Mouse (Mus musculus): Measurements from ENCODE around the gene Pgm5. TPM values are rescaled to one million over a fixed set of nuclear protein-coding genes. Genes with fewer than 3 reads are reported as not detected.

Gene Pgm5
- polyA plus RNA-seq, 1 experiment from 2014 or later = 0.13 TPM

- Histone ChIP-seq H3K4me1 (replicated peaks) (peaks cover 19% of the 10 kb centered on the region), H3K27me3 (ENCODE audit: insufficient read depth, poor library complexity, severe bottlenecking) (no peaks in the 10 kb centered on the region), H3K4me3 (no peak overlapping the region), H3K36me3 (no peaks in the 10 kb centered on the region), H3K27ac (no peak overlapping the region), H3K9me3 (no peaks in the 10 kb centered on the region)
- 80% methylated on average over 8 of the region's 8 CpGs for WGBS
- DNase-seq (ENCODE audit: low spot score) = no peak
These were observed 211.2 kb downstream of the Pgm5 start for GRCm38 (mm10) chr19:24650428-24650827.

- 83% methylated on average over 8 of the region's 8 CpGs for WGBS
These were observed 213.6 kb downstream of the Pgm5 start for GRCm38 (mm10) chr19:24648016-24648415.

GRCm38 (mm10) chr19:24646162-24646829, 215.4 kb downstream of the Pgm5 start:
- 86% methylated on average over 8 of the region's 8 CpGs for WGBS
- Histone ChIP-seq H3K9me3 (no peaks in the 10 kb centered on the region), H3K36me3 (no peaks in the 10 kb centered on the region), H3K27me3 (ENCODE audit: insufficient read depth, poor library complexity, severe bottlenecking) (no peaks in the 10 kb centered on the region), H3K27ac (no peak overlapping the region), H3K4me3 (no peak overlapping the region), H3K4me1 (replicated peaks) (no peaks in the 10 kb centered on the region)
- DNase-seq (ENCODE audit: low spot score) = no peak

More at GRCm38 (mm10) chr19:24648016-24648415, 213.6 kb downstream of the Pgm5 start:
- peaks cover 8% of the 10 kb centered on the region; the same call in 1 of the 2 replicates for H3K4me1 ChIP-seq (replicated peaks)
- DNase-seq (ENCODE audit: low spot score) = no peak
- no peaks in the 10 kb centered on the region for H3K36me3 ChIP-seq
- no peaks in the 10 kb centered on the region for H3K27me3 ChIP-seq (ENCODE audit: insufficient read depth, poor library complexity, severe bottlenecking)
- H3K27ac ChIP-seq = no peak overlapping the region
- H3K9me3 ChIP-seq = no peaks in the 10 kb centered on the region
- no peak overlapping the region for H3K4me3 ChIP-seq

GRCm38 (mm10) chr19:24644971-24645370, 216.7 kb downstream of the Pgm5 start:
- WGBS = 68% methylated on average over 10 of the region's 10 CpGs
- Histone ChIP-seq H3K4me3 (no peak overlapping the region), H3K27me3 (ENCODE audit: insufficient read depth, poor library complexity, severe bottlenecking) (no peaks in the 10 kb centered on the region), H3K4me1 (replicated peaks) (no peaks in the 10 kb centered on the region), H3K9me3 (no peaks in the 10 kb centered on the region), H3K36me3 (no peaks in the 10 kb centered on the region), H3K27ac (no peak overlapping the region)
- no peak for DNase-seq (ENCODE audit: low spot score)

GRCm38 (mm10) chr19:24640982-24641381, 220.7 kb downstream of the Pgm5 start:
- DNase-seq (ENCODE audit: low spot score) = no peak
- Histone ChIP-seq H3K27ac (no peak overlapping the region), H3K4me1 (replicated peaks) (no peaks in the 10 kb centered on the region), H3K36me3 (no peaks in the 10 kb centered on the region), H3K4me3 (no peak overlapping the region), H3K9me3 (no peaks in the 10 kb centered on the region), H3K27me3 (ENCODE audit: insufficient read depth, poor library complexity, severe bottlenecking) (no peaks in the 10 kb centered on the region)
- 92% methylated on average over 6 of the region's 6 CpGs for WGBS

- no peaks in the 10 kb centered on the region for H3K4me1 ChIP-seq (replicated peaks)
- H3K9me3 ChIP-seq = no peaks in the 10 kb centered on the region
- DNase-seq (ENCODE audit: low spot score) = no peak
- H3K4me3 ChIP-seq = no peak overlapping the region
- no peaks in the 10 kb centered on the region for H3K36me3 ChIP-seq
- WGBS = 90% methylated on average over 6 of the region's 6 CpGs
- no peaks in the 10 kb centered on the region for H3K27me3 ChIP-seq (ENCODE audit: insufficient read depth, poor library complexity, severe bottlenecking)
- no peak overlapping the region for H3K27ac ChIP-seq
These were observed 223.7 kb downstream of the Pgm5 start for GRCm38 (mm10) chr19:24637988-24638387.

GRCm38 (mm10) chr19:24636616-24637015, 225.0 kb downstream of the Pgm5 start:
- Histone ChIP-seq H3K27ac (no peak overlapping the region), H3K36me3 (no peaks in the 10 kb centered on the region), H3K4me3 (no peak overlapping the region), H3K27me3 (ENCODE audit: insufficient read depth, poor library complexity, severe bottlenecking) (no peaks in the 10 kb centered on the region), H3K9me3 (no peaks in the 10 kb centered on the region), H3K4me1 (replicated peaks) (no peaks in the 10 kb centered on the region)
- WGBS = 85% methylated on average over 10 of the region's 10 CpGs
- DNase-seq (ENCODE audit: low spot score) = no peak

GRCm38 (mm10) chr19:24634602-24635001, 227.1 kb downstream of the Pgm5 start:
- H3K36me3 ChIP-seq = no peaks in the 10 kb centered on the region
- H3K4me1 ChIP-seq (replicated peaks) = no peaks in the 10 kb centered on the region
- WGBS = 8% methylated on average over 7 of the region's 7 CpGs

More at GRCm38 (mm10) chr19:24634602-24635001, 227.1 kb downstream of the Pgm5 start:
- Histone ChIP-seq H3K9me3 (no peaks in the 10 kb centered on the region), H3K27me3 (ENCODE audit: insufficient read depth, poor library complexity, severe bottlenecking) (no peaks in the 10 kb centered on the region), H3K4me3 (no peak overlapping the region), H3K27ac (no peak overlapping the region)
- DNase-seq (ENCODE audit: low spot score) = peak; percentile 73

Other genes with a start within 250 kb of the Pgm5 start
- 0.25 and 0.35 TPM in 2 replicates for gene Tmem252, start 187.8 kb downstream of the Pgm5 start, polyA plus RNA-seq (2016; fragmentation: Nextera tagmentation; extraction: Ambion mirVana)
- gene Gm10053, start 13.8 kb upstream of the Pgm5 start, polyA plus RNA-seq (2016; fragmentation: Nextera tagmentation; extraction: Ambion mirVana) = 280 and 317 TPM in 2 replicates
- gene Foxd4, start 39.3 kb upstream of the Pgm5 start, polyA plus RNA-seq (2016; fragmentation: Nextera tagmentation; extraction: Ambion mirVana) = 0.24 and 0.42 TPM in 2 replicates
- gene Cbwd1, start 99.8 kb upstream of the Pgm5 start, polyA plus RNA-seq (2016; fragmentation: Nextera tagmentation; extraction: Ambion mirVana) = 18.5 and 22.3 TPM in 2 replicates
- gene Dock8, start 137.7 kb upstream of the Pgm5 start, polyA plus RNA-seq (2016; fragmentation: Nextera tagmentation; extraction: Ambion mirVana) = 1.4 and 2.2 TPM in 2 replicates

Measured in hindbrain, embryonic 10.5 days (tissue).